Mouse (Mus musculus): ENCODE results near the gene Serpina12.

DNA sequence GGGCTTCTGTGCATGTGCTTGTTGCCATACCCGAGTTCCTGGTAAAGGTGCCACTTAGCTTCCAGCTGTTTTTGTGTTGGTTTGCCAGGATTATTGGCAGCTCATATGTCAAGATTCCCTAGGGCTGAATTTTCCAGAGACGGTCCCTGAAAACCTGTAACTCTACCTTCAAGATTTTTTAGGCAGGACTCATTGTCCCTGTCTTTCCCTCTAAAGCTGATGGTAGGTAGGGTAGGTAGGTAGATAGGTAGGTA, 54.8 kb downstream of the Serpina12 start:
- TF ChIP-seq EP300 (IDR thresholded peaks at IDR 0.05; ENCODE audit: low read depth in 1 of 2, low read length in 2 of 2) (no peak), NRF1 (IDR thresholded peaks at IDR 0.05; ENCODE audit: insufficient read depth, low read depth, low read length, poor library complexity, severe bottlenecking) (no peak), CTCF (IDR thresholded peaks at IDR 0.05 in 2 of 3, conservative IDR thresholded peaks at IDR 0.05 in 1 of 3; ENCODE audit: control insufficient read depth in 1 of 3, insufficient read depth in 1 of 3, low read depth in 2 of 3, low read length in 3 of 3, poor library complexity in 1 of 3, severe bottlenecking in 1 of 3) (no peak), ZMIZ1 (IDR thresholded peaks at IDR 0.05; ENCODE audit: low read depth, low read length) (no peak), POLR2A (IDR thresholded peaks at IDR 0.05; ENCODE audit: control insufficient read depth in 1 of 2, insufficient read depth in 1 of 2, low read depth in 1 of 2, low read length in 2 of 2, poor library complexity in 1 of 2) (no peak), MAX (IDR thresholded peaks at IDR 0.05; ENCODE audit: low read length) (no peak), RAD21 (IDR thresholded peaks at IDR 0.05; ENCODE audit: low read depth, low read length) (no peak), JUND (IDR thresholded peaks at IDR 0.05; ENCODE audit: low read depth, low read length) (no peak), ZC3H11A (IDR thresholded peaks at IDR 0.05; ENCODE audit: low read depth, low read length) (no peak), SIN3A (IDR thresholded peaks at IDR 0.05; ENCODE audit: low read length) (no peak)
